Mouse (Mus musculus) liver, embryonic 14.5 days (tissue): Measurements from ENCODE around the gene Slc41a3.

Experiments
- CTCF ChIP-seq: IDR thresholded peaks from 2 replicates; pipeline ENCODE4 v1.5.1; 2016; ENCODE audit warnings: antibody characterized with exemption, low read depth, control low read depth
- EP300 ChIP-seq: IDR thresholded peaks from 2 replicates; pipeline ENCODE4 v1.6.1; 2016; ENCODE audit warnings: antibody characterized with exemption, low read depth

DNA sequence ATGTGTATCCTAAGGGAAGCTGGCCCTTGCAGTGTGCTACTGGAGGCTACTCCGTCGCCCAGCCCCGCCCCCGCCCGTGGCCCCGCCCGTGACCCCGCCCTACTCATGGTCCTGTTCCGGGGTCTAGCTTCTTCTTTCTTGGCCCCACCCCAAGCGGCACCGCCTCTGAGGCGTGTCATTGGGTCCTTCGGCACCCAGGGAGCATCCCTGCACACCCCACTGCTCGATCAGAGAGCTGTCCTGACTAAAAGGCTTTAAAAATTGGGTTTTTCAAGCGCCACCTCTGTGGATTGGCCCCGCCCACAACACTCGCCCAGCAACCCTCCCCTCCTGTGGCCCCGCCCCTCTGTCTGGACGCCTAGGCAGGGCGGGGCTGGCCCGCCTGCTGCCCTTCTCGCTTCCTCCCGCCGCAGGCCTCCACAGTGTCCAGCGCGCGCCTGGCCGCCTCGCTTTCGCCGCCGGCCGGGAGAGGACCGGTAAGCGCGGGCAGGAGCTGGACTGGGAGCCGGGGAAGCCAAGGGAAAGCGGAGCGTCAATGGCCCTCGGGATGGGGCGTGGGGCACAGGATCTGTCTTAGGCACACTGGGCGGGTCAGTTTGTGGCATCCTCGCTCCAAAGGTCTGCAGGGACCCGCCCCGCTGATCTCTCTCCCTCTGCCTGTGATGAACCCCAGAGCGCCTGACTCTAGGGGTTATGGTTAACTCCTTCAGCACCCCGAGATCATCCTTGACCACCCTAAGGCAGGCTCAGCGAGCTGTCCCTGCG, at the start of gene Slc41a3:
- TF ChIP-seq CTCF (no peak), EP300 (no peak)
